Mouse (Mus musculus) heart, adult 9 months (tissue): Measurements from ENCODE around the gene Terb2.

Source experiments
- DNase-seq, 2 experiments: peaks; one replicate each; pipeline ENCODE4 v3.0.0; 2022; ENCODE audit warnings: low spot score in 2 of 2

Gene Terb2

GRCm38 (mm10) chr2:122186106-122186505 lies at the start of gene Terb2, which contains the start of gene Patl2:
Terb2 (plus strand) TSS chr2:122186272.
Patl2 (minus strand) TSS chr2:122186189.
- DNase-seq, result no peak

DNA sequence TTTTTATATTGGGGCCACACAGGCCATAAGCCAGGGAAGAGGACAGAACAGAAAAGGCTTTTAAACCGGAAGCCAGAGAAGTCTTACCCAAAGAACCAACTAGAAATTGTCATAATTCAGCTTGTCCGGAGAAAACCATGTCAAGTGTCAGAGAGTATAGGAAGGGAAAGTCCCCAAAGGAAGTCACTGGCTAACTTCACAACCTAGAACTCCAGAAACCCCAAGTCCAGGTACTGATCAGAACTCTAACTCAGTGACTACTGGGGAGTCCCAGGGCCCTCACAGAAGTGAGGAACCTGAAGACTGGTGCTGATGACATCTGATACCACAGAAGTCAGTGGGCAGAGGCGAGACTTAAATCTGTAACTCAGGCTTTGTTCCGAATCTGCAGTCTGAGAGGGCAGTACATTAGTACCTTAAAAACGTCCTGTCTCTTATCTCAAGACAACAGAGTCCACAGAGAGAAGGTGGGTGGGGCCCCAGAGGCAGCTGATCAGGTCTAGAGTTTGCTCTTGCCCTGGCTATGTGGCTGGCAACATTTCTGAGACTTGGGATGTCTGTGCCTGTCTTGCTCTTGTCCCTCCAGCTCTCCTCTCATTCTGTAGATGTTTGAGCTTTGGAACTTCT lies 48.1 kb upstream of the Terb2 start:
- no peak for DNase-seq

- DNase-seq, result no peak
These were observed 45.3 kb upstream of the Terb2 start for GRCm38 (mm10) chr2:122140815-122141214.

DNA sequence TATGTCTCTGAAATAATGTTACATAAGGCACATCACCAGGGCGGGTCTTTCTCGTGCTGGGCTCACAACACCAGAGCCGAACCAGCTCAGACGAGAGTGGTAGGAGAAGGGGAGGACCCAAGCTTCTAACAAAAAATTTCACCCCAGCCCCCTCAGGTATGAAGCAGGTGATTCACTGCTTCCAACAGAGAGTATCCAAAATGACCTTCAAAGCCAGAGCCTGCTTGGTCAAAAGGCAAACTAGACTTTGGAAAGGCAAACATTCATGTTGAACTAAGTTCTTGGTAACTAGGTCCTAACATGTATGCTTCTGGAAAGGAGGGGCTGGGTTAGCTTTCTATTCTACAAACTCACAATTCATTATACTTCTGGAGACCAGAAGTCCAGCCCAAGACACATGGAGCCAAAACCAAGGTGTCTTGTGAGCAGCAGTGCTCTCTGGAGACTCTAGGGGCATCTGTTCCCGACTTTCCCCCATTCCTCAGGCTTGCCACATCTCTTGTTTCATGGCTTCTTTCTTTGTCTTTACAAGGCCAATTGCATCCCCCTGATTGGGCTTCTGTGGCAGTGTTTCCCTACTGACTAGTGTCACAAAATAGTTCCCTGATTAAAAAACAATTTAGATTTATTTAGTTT lies 44.6 kb upstream of the Terb2 start:
- DNase-seq, result no peak

DNA sequence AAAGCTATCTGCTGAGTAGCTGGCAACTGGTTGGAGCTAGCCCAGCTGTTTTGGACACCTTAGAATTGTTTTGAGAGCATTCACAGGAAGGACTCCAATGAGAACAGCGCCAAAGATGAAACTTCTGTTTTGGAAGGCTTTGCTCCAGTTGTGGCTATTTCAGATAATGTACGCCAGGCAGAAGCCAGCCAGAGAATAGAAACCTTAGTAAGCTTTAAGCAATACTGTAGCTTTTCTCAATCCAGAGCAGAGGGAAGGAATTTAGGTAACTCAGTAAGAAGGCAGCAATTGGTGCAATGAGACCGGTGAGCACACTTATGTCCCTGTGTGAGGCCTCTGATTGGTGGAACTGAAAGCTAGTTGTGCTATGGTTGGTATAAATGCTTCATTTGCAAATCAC lies 43.0 kb upstream of the Terb2 start:
- no peak for DNase-seq

DNA sequence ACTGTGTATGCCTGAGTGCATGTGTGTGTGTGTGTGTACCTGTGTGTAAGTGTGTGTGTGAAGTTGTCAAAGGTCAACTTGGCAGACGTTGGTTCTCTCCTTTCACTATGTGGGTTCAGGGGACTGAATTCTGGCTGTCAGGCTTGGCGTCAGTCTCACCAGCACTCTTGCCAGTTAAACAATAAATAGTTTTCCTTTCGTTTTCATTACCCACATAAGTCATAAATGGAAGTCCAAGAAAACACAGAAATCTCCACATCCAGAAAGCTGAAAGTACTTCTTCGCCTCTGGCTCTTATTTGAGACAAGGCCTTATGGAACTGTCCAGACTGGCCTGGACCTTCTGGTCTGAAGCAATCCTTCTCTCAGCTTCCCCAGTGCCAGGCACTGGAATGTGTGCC lies 40.3 kb upstream of the Terb2 start:
- DNase-seq, result no peak

- DNase-seq, result peak; percentile 27 to 49
These were observed 39.4 kb upstream of the Terb2 start for GRCm38 (mm10) chr2:122146687-122147086.

- peak; percentile 97 to 99 for DNase-seq
These were observed 38.4 kb upstream of the Terb2 start, which contains the start of gene B2m for GRCm38 (mm10) chr2:122147508-122148241. B2m (plus strand) TSS chr2:122147686.

DNA sequence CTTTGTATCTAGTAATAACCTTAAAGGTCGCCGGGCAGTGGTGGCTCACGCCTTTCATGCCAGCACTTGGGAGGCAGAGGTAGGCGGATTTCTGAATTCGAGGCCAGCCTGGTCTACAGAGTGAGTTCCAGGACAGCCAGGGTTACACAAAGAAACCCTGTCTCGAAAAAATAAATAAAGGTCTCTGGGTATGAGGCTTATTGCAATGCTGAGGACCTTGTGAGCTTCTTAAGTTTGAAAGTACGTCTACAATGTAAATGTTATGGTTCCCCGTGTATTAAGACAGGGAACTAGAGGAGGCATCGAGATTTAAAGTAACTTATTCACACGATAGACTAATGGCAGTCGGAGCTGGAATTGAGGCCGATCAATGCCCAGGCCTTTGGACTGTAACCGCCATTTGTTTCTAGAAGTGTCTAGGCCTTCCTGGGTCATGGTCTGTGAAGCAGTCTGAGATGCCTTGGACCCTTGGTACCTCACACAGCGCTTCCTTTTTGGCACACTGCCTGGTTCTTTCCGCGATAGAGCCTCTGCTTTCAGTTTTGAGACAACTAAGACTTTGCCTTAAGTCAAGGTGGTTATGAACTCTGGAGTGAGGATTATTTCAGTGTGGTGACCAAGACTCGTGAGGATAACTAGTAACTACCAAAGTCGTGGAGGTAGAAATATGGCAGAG lies 37.7 kb upstream of the Terb2 start:
- DNase-seq, result peak; percentile 82 to 83

DNA sequence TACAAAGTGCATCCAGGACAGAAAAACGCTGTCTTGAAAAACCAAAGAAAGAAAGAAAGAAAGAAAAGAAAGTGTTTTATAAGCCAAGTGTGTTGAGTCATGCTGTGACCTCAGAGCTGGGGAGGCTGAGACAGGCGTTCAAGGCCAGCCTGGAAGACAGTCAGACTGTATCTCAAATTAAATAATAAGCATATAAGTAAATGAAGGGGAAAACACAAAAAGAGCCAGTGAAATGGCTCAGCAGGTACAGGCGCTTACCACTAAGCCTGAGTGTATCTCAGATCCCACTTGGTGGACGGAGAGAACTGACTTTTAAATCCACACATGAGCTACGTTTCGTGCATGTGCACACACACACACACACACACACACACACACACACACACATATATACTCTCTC lies 36.8 kb upstream of the Terb2 start:
- DNase-seq, result no peak

GRCm38 (mm10) chr2:122149716-122150115 lies 36.4 kb upstream of the Terb2 start:
- no peak for DNase-seq

DNA sequence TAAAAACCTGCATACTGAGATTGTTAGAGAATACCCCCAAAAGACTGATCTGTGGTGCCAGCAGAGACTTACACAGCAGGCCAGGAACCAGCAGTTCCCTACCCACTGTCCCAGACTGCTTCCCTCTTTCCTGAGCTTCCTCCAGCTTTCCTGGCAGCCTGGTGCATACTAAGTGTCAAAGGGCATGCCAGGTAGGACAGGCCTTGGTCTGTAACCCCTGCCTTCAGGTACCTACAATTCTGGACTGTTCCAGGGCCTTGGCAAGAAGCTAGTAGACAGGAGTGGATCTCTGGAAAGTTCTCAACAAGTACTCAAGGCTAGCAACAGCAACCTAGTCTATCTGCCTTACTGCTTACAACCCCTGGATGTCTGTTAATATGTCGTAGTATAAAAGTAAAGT lies 34.9 kb upstream of the Terb2 start:
- DNase-seq, result no peak

DNA sequence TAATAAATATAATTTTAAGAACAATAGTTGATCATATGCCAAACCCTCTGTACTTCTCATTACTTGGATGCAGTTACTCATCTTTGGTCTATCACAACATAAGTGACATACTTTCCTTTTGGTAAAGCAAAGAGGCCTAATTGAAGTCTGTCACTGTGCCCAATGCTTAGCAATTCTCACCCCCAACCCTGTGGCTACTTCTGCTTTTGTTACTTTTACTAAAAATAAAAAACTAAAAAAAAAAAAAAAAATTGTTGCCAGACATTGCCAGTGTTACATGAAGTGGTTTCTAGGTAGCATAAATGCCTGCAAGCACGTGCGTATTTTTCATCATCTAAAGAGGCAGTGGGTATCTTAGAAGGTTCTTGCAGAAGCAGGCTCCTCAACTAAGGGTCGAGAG lies 33.2 kb upstream of the Terb2 start:
- DNase-seq, result no peak

DNA sequence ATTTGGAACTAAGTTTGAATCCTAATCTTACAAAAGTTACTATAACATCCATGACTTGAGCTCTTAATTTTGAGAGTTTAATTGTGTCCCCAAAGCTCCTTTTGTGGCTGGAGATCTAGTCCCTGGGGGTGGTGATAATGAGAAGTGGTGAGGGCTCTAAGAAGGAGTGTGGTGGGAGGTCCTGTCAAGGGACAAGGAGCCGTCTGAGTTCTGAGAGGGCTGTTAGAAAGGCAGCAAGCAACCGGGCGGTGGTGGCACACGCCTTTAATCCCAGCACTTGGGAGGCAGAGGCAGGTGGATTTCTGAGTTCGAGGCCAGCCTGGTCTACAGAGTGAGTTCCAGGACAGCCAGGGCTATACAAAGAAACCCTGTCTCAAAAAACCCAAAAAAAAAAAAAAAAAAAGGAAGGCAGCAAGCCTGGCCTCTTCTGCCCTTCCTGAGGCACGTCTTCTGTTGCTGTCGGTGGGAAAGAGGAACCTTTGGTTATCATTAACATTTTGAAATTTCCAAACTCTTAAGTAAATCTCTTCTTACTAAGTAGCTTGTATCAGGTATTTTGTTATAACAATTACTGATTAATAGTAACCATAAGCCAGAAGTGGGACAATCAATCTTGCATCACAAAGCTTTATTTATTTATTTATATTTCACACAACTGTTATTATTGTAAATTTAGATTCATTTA lies 32.2 kb upstream of the Terb2 start:
- no peak for DNase-seq

GRCm38 (mm10) chr2:122154479-122154878 lies 31.6 kb upstream of the Terb2 start:
- no peak for DNase-seq

DNA sequence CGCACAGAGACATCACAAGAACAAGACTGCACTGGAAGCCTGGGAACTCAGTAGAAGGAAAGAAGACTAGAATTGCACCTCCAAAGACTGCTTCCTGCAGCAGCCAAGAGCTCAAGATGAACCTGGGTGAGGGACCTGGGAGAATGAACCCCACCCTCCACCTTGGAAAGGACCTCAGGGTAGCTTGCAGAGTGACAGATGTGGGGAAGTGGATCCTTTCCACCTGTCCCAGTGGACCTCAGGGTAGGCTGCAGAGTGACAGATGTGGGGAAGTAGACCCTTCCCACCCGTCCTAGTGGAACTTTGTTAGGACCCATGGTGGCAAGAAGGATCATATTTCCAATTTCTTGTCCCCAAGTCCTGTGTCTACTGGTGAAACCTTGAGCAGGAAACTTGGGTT lies 30.8 kb upstream of the Terb2 start:
- DNase-seq, result no peak

DNA sequence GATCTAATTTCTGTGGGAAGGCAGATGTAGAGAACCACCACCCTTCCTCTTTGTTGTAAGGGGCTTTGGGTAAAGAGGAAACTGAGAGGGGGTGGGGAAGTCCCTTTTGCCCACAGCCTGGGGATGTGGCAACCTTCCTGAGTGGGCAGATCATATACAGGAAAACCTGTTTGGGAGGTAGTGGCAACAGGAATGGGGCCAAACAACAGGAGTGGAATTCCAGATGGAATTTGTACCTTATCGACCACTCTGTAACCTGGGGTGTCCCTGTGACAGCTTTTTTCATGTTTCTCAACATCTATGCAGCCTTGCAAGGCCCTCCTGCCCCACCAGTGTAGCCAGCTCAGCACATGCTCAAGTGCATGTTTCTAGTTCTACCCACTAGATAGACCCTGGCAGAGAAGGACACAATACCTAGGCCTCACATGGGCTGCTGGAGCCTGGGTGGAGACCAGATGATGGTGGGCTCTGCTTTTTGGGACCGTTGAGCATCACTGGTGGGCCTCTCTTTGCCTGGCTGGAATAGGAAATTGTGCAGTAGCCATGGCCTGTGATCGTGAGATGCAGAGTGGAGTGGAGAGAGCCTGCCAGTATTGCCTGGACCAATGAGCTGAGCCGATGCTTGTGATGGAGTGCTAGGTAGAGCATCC lies 29.9 kb upstream of the Terb2 start:
- no peak for DNase-seq

- no peak for DNase-seq
These were observed 28.5 kb upstream of the Terb2 start for GRCm38 (mm10) chr2:122157561-122157960.

DNA sequence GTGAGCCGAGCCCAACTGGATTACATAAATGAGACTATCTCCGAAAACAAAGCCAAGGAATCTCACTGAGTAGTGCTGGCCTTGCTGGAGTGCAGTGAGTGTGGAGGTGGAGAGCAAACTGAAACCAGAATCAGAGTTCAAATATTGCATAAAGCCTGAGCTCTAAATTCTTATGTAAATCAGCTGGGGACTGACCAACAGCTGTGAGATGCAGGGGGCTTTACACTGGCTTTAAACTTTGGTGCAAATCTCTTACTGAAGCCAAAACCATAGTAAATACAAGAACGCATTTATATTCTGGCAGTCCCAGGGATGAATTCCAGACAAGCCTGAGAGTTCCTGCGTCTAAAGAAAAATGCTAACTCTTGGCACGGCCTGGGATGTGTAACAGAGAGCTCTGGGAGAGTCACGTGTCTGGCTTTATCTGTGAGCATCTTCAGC lies 27.7 kb upstream of the Terb2 start:
- DNase-seq, result no peak

DNA sequence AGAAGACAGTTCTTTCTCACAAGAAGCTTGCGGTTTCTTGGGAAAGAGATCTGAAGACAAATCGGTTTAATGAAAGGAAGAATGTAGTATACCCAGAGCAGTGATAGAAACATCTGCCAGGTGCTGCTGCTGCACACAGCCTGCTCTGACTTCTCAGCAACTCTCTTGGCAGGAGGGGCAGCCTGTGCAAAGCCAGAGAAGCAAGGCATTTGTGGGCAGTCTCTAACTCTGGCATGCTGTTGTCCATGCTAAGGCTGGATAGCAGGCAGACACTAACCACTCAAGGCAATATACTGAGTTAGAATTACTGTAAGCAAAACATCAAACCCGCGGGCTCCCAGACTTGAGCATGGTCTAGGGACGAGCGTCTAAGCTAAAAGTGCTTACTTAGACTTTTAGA lies 26.4 kb upstream of the Terb2 start:
- no peak for DNase-seq

GRCm38 (mm10) chr2:122160680-122161079 lies 25.4 kb upstream of the Terb2 start, which contains the start of gene Trim69:
Trim69 (plus strand) TSS chr2:122160700.
- peak; percentile 70 to 88 for DNase-seq
